Mouse (Mus musculus) stomach, postnatal 0 days (tissue): ENCODE results near the gene Gps2.

Experiments used
- CTCF ChIP-seq: IDR thresholded peaks from 2 replicates; pipeline ENCODE4 v1.5.1; 2016; ENCODE audit warnings: antibody characterized with exemption, low read depth, mild to moderate bottlenecking, moderate library complexity
- EP300 ChIP-seq: optimal IDR thresholded peaks from 2 replicates; pipeline ENCODE3; 2016; ENCODE audit warnings: antibody characterized with exemption

- TF ChIP-seq CTCF (no peak), EP300 (no peak)
Measured at GRCm38 (mm10) chr11:69961841-69962240, 48.2 kb downstream of the Gps2 start.
